Mouse (Mus musculus) cerebellum, adult 11-12 months (tissue): ENCODE data around the gene Tex48.

Experiments used
- DNase-seq: peaks from one replicate; pipeline ENCODE4 v3.0.0; 2022

Tex48 gene

DNA sequence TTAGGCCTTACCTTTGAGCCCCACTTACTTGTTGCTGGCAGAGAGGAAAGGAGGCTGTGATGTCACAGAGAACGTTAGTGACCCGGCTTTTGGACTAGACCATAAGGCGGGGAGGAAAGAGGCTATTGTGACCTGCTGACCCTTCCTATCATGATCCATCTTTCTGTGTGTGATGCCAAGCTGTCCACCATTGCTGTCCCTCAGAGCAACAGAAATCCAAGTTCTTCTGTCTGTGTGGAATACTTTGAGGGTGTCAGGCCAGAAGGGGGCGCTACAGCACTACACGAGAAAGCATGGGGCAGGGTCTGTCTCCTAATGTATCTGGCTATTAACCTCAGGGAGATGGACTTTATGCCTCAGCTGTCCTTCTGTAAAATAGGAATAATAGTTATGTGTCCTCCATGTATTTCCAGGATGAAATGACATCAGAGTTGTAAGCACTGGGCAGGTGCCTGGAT lies at the start of gene Tex48:
TSS of gene Tex48 (minus strand) at position 51 of the 458 bp plus-strand sequence.
- no peak for DNase-seq

DNA sequence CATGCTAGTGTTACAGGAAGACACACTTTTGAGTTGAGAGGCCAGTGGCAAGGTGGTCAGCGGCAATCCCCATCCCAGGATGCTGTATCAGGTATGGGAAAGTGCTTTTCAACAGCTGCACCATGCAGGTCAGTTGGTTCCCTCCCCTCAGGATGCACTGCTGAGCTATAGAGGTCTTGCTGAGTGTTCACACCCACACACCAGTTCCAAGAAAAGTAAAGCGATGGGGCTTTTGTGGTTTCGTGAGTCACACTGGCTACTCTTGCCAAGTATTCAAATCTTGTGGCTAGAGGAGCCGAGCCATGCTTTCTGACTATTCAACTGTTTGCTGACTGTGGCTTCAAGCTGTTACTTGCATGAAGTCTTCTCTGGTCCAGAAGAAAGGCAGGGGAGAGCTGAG lies 46.0 kb upstream of the Tex48 start:
- no peak for DNase-seq

DNA sequence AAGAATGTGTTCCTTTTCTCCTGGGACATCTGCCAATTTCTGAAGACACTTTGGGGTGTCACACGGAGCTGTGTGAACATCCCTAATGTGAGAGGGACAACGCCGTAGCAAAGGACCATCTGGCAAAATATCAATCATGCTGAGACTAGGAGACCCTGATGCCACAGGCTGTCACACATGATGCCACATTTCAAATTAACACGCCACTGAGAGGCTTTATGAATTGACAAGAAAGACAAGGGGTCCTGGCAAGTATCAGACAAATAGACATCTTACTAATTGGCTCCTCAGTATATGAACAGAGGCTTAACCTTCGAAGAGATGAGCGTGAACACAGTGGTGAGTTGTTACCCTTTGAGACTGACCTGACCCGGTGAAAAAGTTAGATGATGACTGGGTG lies 43.5 kb upstream of the Tex48 start:
- DNase-seq = no peak

GRCm38 (mm10) chr4:63663279-63663678 lies 41.1 kb upstream of the Tex48 start, which contains the start of gene Gm11214:
Gene Gm11214, minus strand, starts transcription at chr4:63663379.
- no peak for DNase-seq

DNA sequence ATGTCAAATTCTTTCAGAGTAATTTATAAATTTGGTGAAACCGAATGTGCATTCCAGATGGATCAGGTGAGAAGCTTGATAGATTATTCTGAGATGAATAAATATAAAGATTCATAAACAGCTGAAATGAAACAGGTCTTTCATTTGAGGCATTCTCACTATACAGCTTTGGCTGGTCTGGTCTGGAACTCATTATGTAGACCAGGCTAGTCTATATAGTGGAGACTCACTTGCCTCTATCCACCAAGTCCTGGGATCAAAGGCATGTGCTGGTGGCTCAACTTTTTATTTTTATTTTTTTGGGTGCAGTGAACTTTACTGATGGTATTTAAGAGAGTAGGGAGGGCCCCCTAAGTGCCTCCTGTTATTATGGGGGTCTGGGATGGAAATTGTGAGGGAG lies 39.6 kb upstream of the Tex48 start:
- no peak for DNase-seq

GRCm38 (mm10) chr4:63661426-63661825 lies 39.2 kb upstream of the Tex48 start:
- DNase-seq = no peak

DNA sequence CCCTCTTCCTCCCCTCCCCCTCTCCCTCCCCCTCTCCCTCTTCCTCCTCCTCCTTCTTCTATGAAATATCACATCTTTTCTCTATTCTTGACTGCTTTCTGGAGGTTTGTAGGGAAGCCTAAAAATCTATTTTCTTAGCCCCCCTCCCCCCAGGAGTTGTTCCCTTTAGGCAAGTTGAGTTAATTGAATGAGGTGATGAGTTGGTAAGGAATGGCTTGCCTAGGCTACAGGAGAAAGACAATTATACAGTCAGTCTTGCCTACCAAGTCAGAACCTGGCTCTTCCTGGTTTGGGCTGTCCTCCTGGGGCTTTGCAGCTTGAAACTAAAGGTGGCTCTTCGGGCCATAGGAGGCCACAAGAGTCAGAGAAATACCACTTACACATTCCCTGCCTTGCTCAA lies 37.5 kb upstream of the Tex48 start:
- DNase-seq = no peak

- DNase-seq = no peak
Observed at GRCm38 (mm10) chr4:63659086-63659485, 36.9 kb upstream of the Tex48 start.

- no peak for DNase-seq
Observed at GRCm38 (mm10) chr4:63654381-63654780, 32.2 kb upstream of the Tex48 start.

DNA sequence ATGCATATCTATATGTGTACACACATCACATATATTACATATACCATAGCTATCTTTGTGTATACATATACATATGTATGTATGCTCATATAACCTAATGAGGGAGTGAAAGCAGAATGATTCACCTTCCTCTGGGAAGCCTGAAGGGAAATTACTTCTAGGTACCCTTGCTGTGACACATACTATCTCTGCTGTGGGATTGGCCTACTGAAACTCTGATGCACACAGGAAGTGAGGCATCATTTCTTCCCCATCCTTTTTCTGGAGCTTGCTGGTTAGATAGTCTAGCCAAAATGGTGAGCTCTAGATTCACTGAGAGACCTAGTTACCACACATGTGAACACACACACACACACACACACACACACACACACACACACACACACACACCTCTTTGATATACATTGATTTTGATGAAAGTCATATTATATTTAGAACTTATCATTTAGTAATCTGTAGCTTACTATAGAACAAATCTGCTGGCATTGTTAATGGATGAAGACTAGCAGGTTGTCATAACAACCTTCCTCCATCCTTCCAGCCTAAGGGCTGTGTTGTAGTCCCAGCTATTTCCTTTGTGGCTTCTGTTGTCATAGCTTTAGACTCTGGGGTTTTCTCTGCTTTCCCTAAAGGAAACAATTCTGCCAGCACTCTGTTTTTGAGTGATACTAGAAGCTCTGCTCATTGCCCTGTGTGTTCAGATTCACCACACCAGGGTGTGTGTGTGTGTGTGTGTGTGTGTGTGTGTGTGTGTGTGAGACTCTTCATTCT lies 21.9 kb upstream of the Tex48 start:
- no peak for DNase-seq

GRCm38 (mm10) chr4:63639842-63640241 lies 17.6 kb upstream of the Tex48 start:
- no peak for DNase-seq

DNA sequence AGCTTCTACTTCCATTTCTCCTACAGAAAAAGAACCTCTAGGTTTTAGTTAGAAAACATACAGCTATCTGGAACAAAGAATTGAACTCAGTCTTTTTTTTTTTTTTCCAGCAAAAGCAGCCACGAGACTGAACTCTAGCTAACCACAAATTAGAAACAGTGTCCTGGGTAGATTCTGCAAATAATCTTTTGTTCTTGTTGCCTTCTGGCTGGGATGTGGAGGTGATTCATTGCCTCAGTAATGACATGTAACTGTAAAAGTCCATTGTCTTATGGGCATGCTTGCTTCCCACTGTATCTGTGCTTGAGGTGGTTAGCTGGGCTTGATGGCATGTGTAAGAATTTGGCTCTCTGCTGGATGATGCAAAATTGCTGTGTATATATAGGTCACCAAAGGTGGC lies 16.4 kb upstream of the Tex48 start:
- DNase-seq = no peak

DNA sequence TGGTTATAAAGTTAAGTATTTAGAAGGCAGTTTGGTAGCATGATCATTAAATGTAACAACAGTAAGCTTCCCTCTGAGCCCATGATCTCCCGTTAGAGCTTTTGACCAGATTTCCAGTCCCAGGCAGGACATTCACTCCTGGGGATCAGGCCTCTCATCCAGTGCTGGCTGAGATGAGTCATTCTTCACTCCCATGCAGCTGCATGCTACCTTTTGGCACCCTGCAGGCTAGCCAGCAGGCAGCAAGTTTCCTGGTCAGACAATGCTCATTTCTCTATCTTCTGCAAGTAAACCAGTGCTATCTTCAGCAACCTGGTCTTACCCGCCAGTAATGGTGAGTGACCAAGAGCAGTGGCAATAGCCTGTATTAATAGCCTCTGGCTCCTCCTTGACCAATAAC lies 11.0 kb upstream of the Tex48 start:
- DNase-seq = no peak

DNA sequence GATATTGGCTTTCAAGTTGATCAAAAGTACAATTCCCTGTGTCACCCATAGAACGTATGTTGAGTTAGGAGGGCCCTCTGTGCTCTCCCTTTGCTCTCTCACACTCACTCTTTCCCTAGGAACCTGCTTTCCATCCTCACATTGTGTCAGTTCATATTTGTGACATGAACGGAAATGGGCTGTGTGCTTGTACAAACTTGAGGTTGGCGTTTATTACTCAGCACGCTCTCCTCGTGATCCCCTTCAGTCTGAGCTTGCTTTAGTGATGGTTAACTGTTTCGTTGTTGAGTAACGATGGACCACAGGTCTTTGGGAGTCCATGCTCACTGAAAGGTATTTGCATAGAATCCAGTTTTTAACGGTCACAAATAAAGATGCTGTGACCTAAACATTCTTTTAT lies 4.9 kb upstream of the Tex48 start:
- no peak for DNase-seq

DNA sequence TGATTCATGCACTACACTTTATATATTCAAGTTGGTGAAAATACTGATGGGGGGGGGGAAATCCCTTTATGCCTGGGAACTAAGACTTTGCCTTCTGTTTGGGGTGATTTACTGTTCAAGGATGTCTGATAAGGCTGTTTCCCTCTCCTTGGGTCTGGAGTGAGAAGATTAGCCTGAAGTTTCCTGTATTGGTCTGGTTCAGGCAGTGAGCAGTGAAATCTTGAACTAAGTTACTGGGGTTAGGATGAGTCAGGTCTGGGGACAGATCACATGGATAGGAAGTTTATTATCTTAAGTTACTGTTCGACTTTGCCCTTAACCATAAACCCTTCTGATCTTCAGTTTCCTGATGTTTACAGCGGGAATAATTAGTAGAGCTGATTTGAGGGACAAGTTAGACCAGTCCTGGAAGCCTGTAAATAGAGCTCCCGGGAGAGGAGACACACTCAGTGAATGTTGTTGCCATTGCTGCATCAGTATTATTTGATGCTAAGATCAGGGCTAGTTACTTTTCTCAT lies 3.4 kb upstream of the Tex48 start:
- DNase-seq = no peak

- no peak for DNase-seq
Observed at GRCm38 (mm10) chr4:63621861-63622260, 367 bp downstream of the Tex48 start.

GRCm38 (mm10) chr4:63608391-63608790 lies 13.8 kb downstream of the Tex48 start:
- DNase-seq = no peak

- no peak for DNase-seq
Observed at GRCm38 (mm10) chr4:63605968-63606367, 16.3 kb downstream of the Tex48 start.

DNA sequence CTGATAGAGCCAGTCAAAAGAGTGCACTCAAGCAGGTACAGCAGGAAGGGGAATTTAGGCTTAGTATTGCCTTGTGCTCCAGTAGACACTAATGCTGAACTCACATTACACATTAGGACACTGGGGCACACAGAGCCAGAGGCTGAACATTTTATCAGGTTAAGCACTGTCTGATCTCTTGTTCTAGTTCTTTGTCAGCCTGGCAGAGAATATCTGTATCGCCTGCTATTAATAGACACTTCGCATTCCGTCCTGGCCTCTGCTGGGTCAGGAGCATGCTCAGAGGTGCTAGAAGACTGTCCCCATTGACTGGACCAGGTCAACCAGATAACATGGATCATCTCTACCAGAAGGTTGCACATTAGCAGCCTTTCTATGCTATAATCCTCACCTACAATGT lies 16.7 kb downstream of the Tex48 start:
- DNase-seq = no peak

- no peak for DNase-seq
Observed at GRCm38 (mm10) chr4:63604945-63605344, 17.3 kb downstream of the Tex48 start, which contains the start of gene Gm11213. Gene Gm11213, minus strand, starts transcription at chr4:63605261.

DNA sequence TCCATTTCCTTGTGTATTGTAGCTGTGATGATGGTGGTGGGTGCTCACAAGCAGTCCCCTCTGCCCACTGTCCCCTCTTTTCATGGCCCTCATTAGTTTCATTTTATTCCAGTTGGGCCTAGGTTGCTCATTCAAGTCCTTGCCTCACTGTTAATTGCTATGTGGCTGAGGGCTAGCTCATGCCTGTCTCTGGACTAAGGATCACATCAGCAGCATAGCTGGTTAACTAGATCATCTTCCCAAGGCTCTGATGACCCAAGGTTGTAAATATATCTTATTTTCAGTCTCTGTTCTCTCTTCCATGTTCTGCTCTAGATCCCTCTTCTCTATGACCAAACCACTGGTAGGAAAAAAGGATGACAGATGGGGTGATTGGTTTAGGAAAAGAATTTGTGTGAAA lies 21.0 kb downstream of the Tex48 start:
- DNase-seq = no peak

DNA sequence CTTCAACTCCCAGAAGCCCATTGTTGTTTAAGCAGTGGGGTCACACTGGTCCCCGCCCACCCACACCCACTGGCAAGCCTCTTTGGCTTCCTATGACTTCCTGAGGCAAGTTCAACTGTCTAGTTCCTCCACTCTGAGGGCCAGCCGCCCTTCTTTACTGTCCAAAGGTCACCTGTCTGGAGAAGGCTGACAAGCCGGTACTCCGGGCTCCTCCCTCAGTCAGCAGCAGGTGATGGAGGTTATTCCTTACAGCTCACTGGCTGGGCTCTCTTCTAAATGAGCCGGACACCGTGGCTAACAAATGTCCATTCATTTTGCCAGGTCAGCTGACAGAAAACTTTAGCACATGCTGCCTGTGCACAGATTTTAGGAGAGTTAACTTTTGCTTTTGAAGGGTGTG lies 21.4 kb downstream of the Tex48 start:
- no peak for DNase-seq

GRCm38 (mm10) chr4:63596010-63596409 lies 26.2 kb downstream of the Tex48 start:
- no peak for DNase-seq

GRCm38 (mm10) chr4:63595259-63595658 lies 27.0 kb downstream of the Tex48 start:
- DNase-seq = no peak
